Mouse (Mus musculus) skeletal muscle tissue, adult 2 months (tissue): Measurements from ENCODE around the gene Etfa.

Experiments
- DNase-seq: peaks from one replicate; pipeline ENCODE4 v3.0.0-alpha.2; 2012; ENCODE audit warnings: low read depth, low spot score

The Etfa gene

DNA sequence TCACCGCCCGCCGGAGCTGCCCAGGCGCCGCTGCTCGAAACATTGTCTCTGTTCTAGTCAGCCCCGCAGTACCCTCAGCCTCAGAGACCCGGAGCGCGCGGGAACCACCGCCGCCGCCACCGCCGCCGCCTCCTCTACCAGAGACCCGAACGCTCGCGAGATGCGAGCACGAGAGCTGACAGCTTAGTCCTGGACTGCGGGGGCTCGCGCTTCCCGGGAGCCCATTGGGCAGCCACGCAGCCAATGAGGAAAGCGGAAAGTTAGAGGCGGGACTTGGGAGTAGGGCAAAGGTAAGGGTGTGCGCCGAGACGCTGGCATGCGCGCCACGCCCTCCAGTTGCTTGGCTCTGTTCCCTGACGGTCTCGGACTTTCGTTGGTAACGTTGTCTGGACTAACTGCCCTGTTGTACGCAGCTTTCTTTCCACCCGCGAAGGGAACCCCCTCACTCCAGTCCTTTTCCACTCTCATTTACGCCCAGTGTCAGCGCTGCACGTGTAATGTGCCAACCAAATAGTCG, at the start of gene Etfa:
Gene Etfa, minus strand, starts transcription at position 217 of the 517 bp plus-strand sequence.
- DNase-seq: peak; percentile 98

DNA sequence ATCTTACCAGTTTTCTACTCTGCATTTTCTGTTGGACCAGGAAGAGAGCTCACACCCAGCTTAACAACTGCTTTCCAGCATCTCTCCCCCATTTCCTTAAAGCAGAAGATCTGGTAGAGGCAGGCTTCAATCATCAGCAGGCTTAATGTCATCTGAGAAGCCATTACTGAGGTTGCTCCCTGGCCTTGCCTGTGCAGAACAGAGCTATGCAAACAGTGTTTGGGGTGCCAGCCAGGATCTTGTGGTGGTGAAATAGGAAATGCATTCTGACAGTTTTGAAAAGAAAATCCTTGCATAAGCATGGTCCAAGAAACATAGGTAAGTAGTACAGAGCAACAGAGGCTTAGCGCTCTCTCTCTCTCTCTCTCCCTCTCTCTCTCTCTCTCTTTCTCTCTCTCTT, 48.9 kb upstream of the Etfa start:
- no peak for DNase-seq

DNA sequence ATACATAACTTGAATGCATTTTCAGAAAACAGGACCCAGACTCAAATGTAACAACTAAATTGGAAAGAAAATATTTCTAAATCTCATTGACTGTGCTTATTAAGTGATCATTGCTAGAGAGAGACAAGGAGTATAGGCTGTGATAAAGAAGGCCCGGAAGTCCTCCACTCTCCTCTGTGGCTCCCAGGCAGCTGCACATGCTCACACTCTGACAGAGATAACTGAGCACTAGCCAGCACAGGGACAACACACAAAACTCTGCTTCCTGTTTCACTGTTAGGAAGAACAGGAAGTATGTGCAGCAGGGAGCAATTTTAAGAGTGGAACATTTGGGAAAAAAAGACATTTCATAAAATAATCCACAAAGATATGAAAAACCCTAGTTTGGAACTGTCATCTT, 42.9 kb upstream of the Etfa start:
- no peak for DNase-seq

DNA sequence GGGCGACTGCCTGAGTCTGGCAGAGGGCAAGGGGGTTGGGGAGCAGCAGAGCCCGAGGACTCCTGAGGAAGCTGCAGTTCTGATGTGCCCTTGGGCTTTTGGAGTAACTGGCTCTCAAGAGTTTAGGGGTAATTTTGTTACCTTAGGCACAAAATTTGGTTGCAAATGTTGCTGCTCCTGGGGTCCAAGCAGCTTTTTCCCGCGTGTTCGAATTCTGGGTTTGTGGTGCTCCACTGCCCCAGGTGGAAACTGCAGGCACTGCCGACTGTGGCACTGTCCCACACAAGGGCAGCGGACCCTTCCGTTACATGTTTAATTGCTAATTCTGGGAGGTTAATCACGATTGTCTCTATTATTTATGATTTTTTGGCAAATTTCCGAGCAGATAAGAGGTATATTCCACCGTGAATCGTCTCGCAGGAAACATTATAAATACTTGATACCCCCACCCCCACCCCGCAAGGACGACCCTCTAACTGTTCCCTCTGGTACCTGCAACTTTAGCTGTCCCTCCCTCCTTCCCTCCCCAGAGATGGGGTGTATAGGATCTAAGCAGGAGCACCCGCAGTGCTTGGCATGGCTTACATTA, 37.4 kb upstream of the Etfa start:
- no peak for DNase-seq

DNA sequence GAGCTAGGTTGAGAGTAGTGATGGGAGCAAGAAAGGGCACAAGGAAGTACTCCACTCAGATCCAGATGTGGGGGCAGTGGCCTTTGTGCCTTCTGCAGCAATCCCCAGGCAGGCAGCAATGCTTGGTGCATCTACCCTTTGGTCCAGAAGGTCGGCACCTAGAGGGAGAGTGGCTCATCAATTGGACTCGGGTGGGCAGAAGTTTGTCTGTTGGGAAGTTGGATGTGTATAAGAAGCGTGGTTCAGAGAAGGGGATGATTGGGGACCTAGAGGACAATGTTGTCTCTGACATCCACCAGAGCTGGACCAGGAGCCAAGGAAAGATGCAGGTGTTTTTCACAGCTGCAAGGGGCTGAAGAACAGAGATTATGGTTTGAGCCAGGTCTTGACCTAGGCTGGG, 36.8 kb upstream of the Etfa start:
- no peak for DNase-seq

GRCm38 (mm10) chr9:55546176-55547010, 34.4 kb upstream of the Etfa start:
- no peak for DNase-seq

DNA sequence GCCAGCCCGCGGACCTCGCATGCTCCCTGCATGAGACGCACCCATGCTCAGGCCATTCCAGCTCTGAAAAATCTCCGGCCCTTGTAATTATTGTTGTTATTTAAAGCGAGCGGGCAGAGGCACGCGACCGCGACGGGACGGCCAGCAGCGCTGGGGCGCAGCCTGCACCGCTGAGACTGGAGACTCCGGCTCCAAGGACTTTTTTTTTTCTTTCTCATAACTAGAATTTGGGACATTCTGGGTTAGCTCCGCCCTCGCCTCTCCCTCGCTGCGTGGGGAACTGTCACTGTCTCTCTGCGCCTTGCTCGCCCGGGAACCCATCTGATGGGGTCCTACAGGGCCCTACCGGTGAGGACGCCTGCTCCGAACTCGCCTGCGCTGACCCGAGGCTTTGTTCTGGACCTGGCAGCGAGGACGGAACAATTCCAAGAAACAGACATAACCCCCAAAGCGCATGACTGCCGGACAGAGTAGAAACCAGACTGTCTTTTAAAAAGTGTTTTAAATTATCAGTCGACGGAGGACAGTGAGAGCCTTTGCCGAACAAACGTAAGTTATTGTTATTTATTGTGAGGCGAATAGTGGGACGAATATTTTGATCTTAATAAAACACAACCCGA, 33.6 kb upstream of the Etfa start:
- no peak for DNase-seq

- no peak for DNase-seq
Observed at GRCm38 (mm10) chr9:55544861-55545555, 33.0 kb upstream of the Etfa start.

- no peak for DNase-seq
Observed at GRCm38 (mm10) chr9:55543703-55544401, 31.8 kb upstream of the Etfa start.

- DNase-seq: no peak
Observed at GRCm38 (mm10) chr9:55543336-55543702, 31.3 kb upstream of the Etfa start.

- DNase-seq: no peak
Observed at GRCm38 (mm10) chr9:55542366-55543325, 30.6 kb upstream of the Etfa start.

DNA sequence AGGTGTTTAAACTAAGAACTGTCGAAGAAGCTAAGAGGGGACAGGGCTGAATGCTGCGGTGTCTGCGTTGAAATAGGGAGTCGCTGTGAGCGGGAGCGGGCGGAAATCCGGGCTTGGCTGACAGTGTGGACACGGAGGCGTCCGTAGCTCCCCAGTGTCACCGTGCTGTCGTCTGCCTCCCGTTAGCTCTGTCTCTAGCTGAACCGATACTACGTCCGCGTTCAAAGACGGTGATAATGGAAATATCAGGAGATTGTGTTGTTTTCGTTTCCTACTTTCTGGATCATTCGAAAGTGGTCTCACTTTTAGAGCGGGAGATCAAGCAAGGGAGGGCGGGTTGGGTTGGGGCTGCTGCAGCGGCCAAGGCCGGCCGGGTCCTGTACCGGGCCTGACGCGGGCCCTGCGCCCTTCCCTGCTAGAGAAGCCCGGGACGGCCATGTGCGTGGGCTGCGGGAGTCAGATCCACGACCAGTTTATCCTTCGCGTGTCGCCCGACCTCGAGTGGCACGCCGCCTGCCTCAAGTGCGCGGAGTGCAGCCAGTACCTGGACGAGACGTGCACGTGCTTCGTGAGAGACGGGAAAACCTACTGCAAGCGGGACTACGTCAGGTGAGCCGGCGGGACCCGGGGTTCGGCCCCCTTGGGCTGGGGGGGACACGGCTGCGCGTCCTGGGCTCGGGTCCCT, 29.8 kb upstream of the Etfa start:
- no peak for DNase-seq

- no peak for DNase-seq
Observed at GRCm38 (mm10) chr9:55540888-55541287, 28.8 kb upstream of the Etfa start.

- no peak for DNase-seq
Observed at GRCm38 (mm10) chr9:55540391-55540770, 28.3 kb upstream of the Etfa start.

- DNase-seq: no peak
Observed at GRCm38 (mm10) chr9:55539661-55540390, 27.8 kb upstream of the Etfa start.

GRCm38 (mm10) chr9:55539006-55539405, 27.0 kb upstream of the Etfa start:
- no peak for DNase-seq

- DNase-seq: no peak
Observed at GRCm38 (mm10) chr9:55538377-55538776, 26.3 kb upstream of the Etfa start, which contains the start of gene Isl2. Isl2 (plus strand) TSS chr9:55538672.

DNA sequence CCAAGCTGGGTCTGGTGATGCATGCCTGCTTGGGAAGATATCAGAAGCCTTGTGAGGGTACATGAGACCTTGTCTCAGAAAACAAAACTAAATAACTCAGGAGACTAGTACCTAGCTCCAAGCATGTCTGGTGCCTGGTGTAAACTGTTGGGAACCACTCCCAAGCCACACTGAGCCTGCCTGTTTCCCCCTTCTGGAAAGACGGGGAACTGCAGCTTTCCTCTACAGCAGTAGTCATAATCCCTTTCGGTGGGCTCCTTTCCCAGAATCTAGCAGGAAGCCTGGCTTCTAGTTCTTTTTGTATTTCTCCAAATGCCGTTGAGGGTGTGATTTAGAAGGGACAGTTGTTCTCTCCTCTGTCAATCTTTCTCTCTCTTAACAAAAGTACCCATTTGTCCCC, 23.9 kb upstream of the Etfa start:
- DNase-seq: peak; percentile 29

DNA sequence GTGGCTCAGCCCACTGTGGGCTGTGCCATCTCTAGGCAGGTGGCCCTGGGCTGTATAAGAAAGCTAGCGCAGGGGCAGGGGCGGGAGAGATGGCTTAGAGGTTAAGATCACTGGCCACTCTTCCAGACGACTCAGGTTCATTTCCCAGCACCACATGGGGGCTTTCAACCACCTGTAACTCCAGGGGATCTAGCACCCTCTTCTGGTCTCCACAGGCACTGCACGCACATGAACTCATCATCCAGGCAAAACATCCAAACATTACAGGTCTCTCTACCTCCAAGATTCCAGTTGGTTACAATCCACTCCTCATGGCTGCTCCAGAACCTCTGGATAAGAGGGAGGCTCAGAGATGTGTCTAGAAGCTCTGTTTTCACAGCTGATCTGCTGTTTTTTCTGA, 13.7 kb upstream of the Etfa start:
- DNase-seq: no peak
